Mouse (Mus musculus): ENCODE results near the gene Sipa1. TPM values are rescaled to one million over a fixed set of nuclear protein-coding genes. Genes with fewer than 3 reads are reported as not detected.

Gene Sipa1
- polyA plus RNA-seq, 1 experiment from 2014 or later, result 18.4 TPM

GRCm38 (mm10) chr19:5695849-5696462, 32.4 kb upstream of the Sipa1 start:
- WGBS, result 7% methylated on average over 41 of the region's 41 CpGs
- H3K27ac ChIP-seq (ENCODE audit: low read depth, low read length), result 0 out of 2 replicates have a peak overlapping the region, but pooled peaks have one; percentile 12
- H3K9ac ChIP-seq (ENCODE audit: low read length), result peak overlapping the region; percentile 52
- peak overlapping the region; percentile 68 for H3K4me2 ChIP-seq (ENCODE audit: low read depth, low read length, severe bottlenecking)
- 0 out of 2 replicates have a peak, but pooled peaks cover 2% of the 10 kb centered on the region for H3K27me3 ChIP-seq (ENCODE audit: control insufficient read depth, insufficient read depth, low read length)
- DNase-seq (ENCODE audit: low spot score) (peak; percentile 82), ATAC-seq (replicated peaks; ENCODE audit: low FRiP score) (peak; percentile 80)
- peaks cover 19% of the 10 kb centered on the region for H3K4me1 ChIP-seq (replicated peaks; ENCODE audit: control insufficient read depth, insufficient read depth, low read length)
- H3K9me3 ChIP-seq (ENCODE audit: control insufficient read depth, low read length), result no peaks in the 10 kb centered on the region
- H3K4me3 ChIP-seq (ENCODE audit: low read depth, low read length), result peak overlapping the region; percentile 32
- peaks cover 6% of the 10 kb centered on the region; the same call in 1 of the 2 replicates for H3K36me3 ChIP-seq (ENCODE audit: control insufficient read depth, insufficient read depth, low read length)

- ATAC-seq (replicated peaks; ENCODE audit: low FRiP score) (no peak), DNase-seq (ENCODE audit: low spot score) (no peak)
- 88% methylated on average over 6 of the region's 6 CpGs for WGBS
- H3K9me3 ChIP-seq (ENCODE audit: control insufficient read depth, low read length), result no peaks in the 10 kb centered on the region
- H3K27me3 ChIP-seq (ENCODE audit: control insufficient read depth, insufficient read depth, low read length), result 0 out of 2 replicates have a peak, but pooled peaks cover 2% of the 10 kb centered on the region
- peaks cover 6% of the 10 kb centered on the region; the same call in 1 of the 2 replicates for H3K36me3 ChIP-seq (ENCODE audit: control insufficient read depth, insufficient read depth, low read length)
- no peak overlapping the region for H3K4me2 ChIP-seq (ENCODE audit: low read depth, low read length, severe bottlenecking)
- H3K9ac ChIP-seq (ENCODE audit: low read length), result no peak overlapping the region
- H3K4me1 ChIP-seq (replicated peaks; ENCODE audit: control insufficient read depth, insufficient read depth, low read length), result peaks cover 30% of the 10 kb centered on the region
- H3K27ac ChIP-seq (ENCODE audit: low read depth, low read length), result no peak overlapping the region
- no peak overlapping the region for H3K4me3 ChIP-seq (ENCODE audit: low read depth, low read length)
Measured at GRCm38 (mm10) chr19:5693801-5694200, 30.3 kb upstream of the Sipa1 start.

- no peaks in the 10 kb centered on the region for H3K9me3 ChIP-seq (ENCODE audit: control insufficient read depth, low read length)
- H3K4me1 ChIP-seq (replicated peaks; ENCODE audit: control insufficient read depth, insufficient read depth, low read length), result peaks cover 30% of the 10 kb centered on the region
- ATAC-seq (replicated peaks; ENCODE audit: low FRiP score) (no peak), DNase-seq (ENCODE audit: low spot score) (no peak)
- peaks cover 6% of the 10 kb centered on the region; the same call in 1 of the 2 replicates for H3K36me3 ChIP-seq (ENCODE audit: control insufficient read depth, insufficient read depth, low read length)
- no peak overlapping the region for H3K27ac ChIP-seq (ENCODE audit: low read depth, low read length)
- WGBS, result 84% methylated on average over 10 of the region's 10 CpGs
- no peak overlapping the region for H3K9ac ChIP-seq (ENCODE audit: low read length)
- 0 out of 2 replicates have a peak, but pooled peaks cover 2% of the 10 kb centered on the region for H3K27me3 ChIP-seq (ENCODE audit: control insufficient read depth, insufficient read depth, low read length)
- H3K4me2 ChIP-seq (ENCODE audit: low read depth, low read length, severe bottlenecking), result no peak overlapping the region
- H3K4me3 ChIP-seq (ENCODE audit: low read depth, low read length), result no peak overlapping the region
Measured at GRCm38 (mm10) chr19:5692913-5693396, 29.4 kb upstream of the Sipa1 start.

GRCm38 (mm10) chr19:5692086-5692912, 28.8 kb upstream of the Sipa1 start:
- Histone ChIP-seq H3K4me2 (ENCODE audit: low read depth, low read length, severe bottlenecking) (no peak overlapping the region; the same call in 1 of the 2 replicates), H3K36me3 (ENCODE audit: control insufficient read depth, insufficient read depth, low read length) (peaks cover 1% of the 10 kb centered on the region; the same call in 1 of the 2 replicates)

GRCm38 (mm10) chr19:5691601-5692000, 28.1 kb upstream of the Sipa1 start:
- Histone ChIP-seq H3K4me3 (ENCODE audit: low read depth, low read length) (peak overlapping the region; percentile 9; the same call in 1 of the 2 replicates), H3K27ac (ENCODE audit: low read depth, low read length) (no peak overlapping the region), H3K4me1 (replicated peaks; ENCODE audit: control insufficient read depth, insufficient read depth, low read length) (peaks cover 39% of the 10 kb centered on the region), H3K27me3 (ENCODE audit: control insufficient read depth, insufficient read depth, low read length) (0 out of 2 replicates have a peak, but pooled peaks cover 2% of the 10 kb centered on the region), H3K9me3 (ENCODE audit: control insufficient read depth, low read length) (no peaks in the 10 kb centered on the region), H3K36me3 (ENCODE audit: control insufficient read depth, insufficient read depth, low read length) (no peaks in the 10 kb centered on the region; the same call in 1 of the 2 replicates), H3K4me2 (ENCODE audit: low read depth, low read length, severe bottlenecking) (peak overlapping the region; percentile 99), H3K9ac (ENCODE audit: low read length) (peak overlapping the region; percentile 43)
- 82% methylated on average over 5 of the region's 5 CpGs for WGBS
- DNase-seq (ENCODE audit: low spot score) (no peak), ATAC-seq (replicated peaks; ENCODE audit: low FRiP score) (no peak)

More at GRCm38 (mm10) chr19:5692086-5692912, 28.8 kb upstream of the Sipa1 start:
- Histone ChIP-seq H3K27ac (ENCODE audit: low read depth, low read length) (no peak overlapping the region), H3K9ac (ENCODE audit: low read length) (peak overlapping the region; percentile 43), H3K27me3 (ENCODE audit: control insufficient read depth, insufficient read depth, low read length) (0 out of 2 replicates have a peak, but pooled peaks cover 2% of the 10 kb centered on the region), H3K4me1 (replicated peaks; ENCODE audit: control insufficient read depth, insufficient read depth, low read length) (peaks cover 36% of the 10 kb centered on the region), H3K9me3 (ENCODE audit: control insufficient read depth, low read length) (no peaks in the 10 kb centered on the region), H3K4me3 (ENCODE audit: low read depth, low read length) (no peak overlapping the region)
- WGBS, result 78% methylated on average over 10 of the region's 10 CpGs
- DNase-seq (ENCODE audit: low spot score), result no peak
- no peak for ATAC-seq (replicated peaks; ENCODE audit: low FRiP score)

- Histone ChIP-seq H3K9me3 (ENCODE audit: control insufficient read depth, low read length) (no peaks in the 10 kb centered on the region), H3K27me3 (ENCODE audit: control insufficient read depth, insufficient read depth, low read length) (0 out of 2 replicates have a peak, but pooled peaks cover 2% of the 10 kb centered on the region), H3K36me3 (ENCODE audit: control insufficient read depth, insufficient read depth, low read length) (no peaks in the 10 kb centered on the region; the same call in 1 of the 2 replicates), H3K4me1 (replicated peaks; ENCODE audit: control insufficient read depth, insufficient read depth, low read length) (peaks cover 29% of the 10 kb centered on the region), H3K4me2 (ENCODE audit: low read depth, low read length, severe bottlenecking) (peak overlapping the region; percentile 99), H3K9ac (ENCODE audit: low read length) (peak overlapping the region; percentile 86), H3K4me3 (ENCODE audit: low read depth, low read length) (peak overlapping the region; percentile 62), H3K27ac (ENCODE audit: low read depth, low read length) (no peak overlapping the region)
- 76% methylated on average over 15 of the region's 15 CpGs for WGBS
- no peak for DNase-seq (ENCODE audit: low spot score)
- ATAC-seq (replicated peaks; ENCODE audit: low FRiP score), result no peak
Measured at GRCm38 (mm10) chr19:5690343-5690735, 26.8 kb upstream of the Sipa1 start.

GRCm38 (mm10) chr19:5689565-5690342, 26.2 kb upstream of the Sipa1 start:
- Histone ChIP-seq H3K4me2 (ENCODE audit: low read depth, low read length, severe bottlenecking) (peak overlapping the region; percentile 99), H3K4me1 (replicated peaks; ENCODE audit: control insufficient read depth, insufficient read depth, low read length) (peaks cover 29% of the 10 kb centered on the region), H3K4me3 (ENCODE audit: low read depth, low read length) (peak overlapping the region; percentile 62), H3K36me3 (ENCODE audit: control insufficient read depth, insufficient read depth, low read length) (peaks cover 2% of the 10 kb centered on the region), H3K27ac (ENCODE audit: low read depth, low read length) (peak overlapping the region; percentile 65), H3K9me3 (ENCODE audit: control insufficient read depth, low read length) (no peaks in the 10 kb centered on the region), H3K27me3 (ENCODE audit: control insufficient read depth, insufficient read depth, low read length) (no peaks in the 10 kb centered on the region), H3K9ac (ENCODE audit: low read length) (peak overlapping the region; percentile 86)
- WGBS, result 14% methylated on average over 42 of the region's 42 CpGs
- peak; percentile 83 for DNase-seq (ENCODE audit: low spot score)
- peak; percentile 43; the same call in 1 of the 2 replicates for ATAC-seq (replicated peaks; ENCODE audit: low FRiP score)

- Histone ChIP-seq H3K27ac (ENCODE audit: low read depth, low read length) (peak overlapping the region; percentile 82), H3K4me2 (ENCODE audit: low read depth, low read length, severe bottlenecking) (peak overlapping the region; percentile 99), H3K4me3 (ENCODE audit: low read depth, low read length) (peak overlapping the region; percentile 62), H3K36me3 (ENCODE audit: control insufficient read depth, insufficient read depth, low read length) (peaks cover 4% of the 10 kb centered on the region), H3K27me3 (ENCODE audit: control insufficient read depth, insufficient read depth, low read length) (no peaks in the 10 kb centered on the region), H3K9ac (ENCODE audit: low read length) (peak overlapping the region; percentile 86), H3K9me3 (ENCODE audit: control insufficient read depth, low read length) (no peaks in the 10 kb centered on the region), H3K4me1 (replicated peaks; ENCODE audit: control insufficient read depth, insufficient read depth, low read length) (peaks cover 29% of the 10 kb centered on the region)
- DNase-seq (ENCODE audit: low spot score) (no peak), ATAC-seq (replicated peaks; ENCODE audit: low FRiP score) (no peak)
- 1% methylated on average over 7 of the region's 7 CpGs for WGBS
Measured at GRCm38 (mm10) chr19:5689088-5689428, 25.6 kb upstream of the Sipa1 start.

Data from forebrain, embryonic 11.5 days (tissue).